Mouse (Mus musculus) hindlimb bud, embryonic 11.5 days (tissue): Measurements from ENCODE around the gene Col4a3.

Experiments
- DNase-seq: peaks from one replicate; pipeline ENCODE4 v3.0.0-alpha.2; 2012; ENCODE audit warnings: low read depth, low spot score; ENCODE audit errors: extremely low spot score

The Col4a3 gene

DNA sequence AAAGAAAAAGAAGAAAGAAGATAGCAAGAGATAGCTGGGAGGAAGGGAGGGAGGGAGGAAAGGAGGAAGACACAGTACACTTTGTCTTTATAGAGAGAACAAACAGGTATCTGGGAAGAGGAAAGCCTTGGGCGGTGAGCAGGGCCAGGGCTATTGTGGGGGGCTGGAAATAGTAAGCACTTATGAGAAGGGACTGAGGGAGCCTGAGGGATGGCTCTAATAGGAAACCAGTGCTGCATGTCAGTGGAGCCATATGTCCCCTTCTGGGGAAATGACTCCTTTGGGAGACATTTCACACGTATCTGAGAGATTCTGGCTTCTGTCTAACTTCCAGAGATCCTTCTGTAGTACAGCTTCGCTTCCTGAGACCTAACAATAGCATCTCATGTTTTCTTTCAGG, 69.7 kb downstream of the Col4a3 start:
- DNase-seq = no peak

DNA sequence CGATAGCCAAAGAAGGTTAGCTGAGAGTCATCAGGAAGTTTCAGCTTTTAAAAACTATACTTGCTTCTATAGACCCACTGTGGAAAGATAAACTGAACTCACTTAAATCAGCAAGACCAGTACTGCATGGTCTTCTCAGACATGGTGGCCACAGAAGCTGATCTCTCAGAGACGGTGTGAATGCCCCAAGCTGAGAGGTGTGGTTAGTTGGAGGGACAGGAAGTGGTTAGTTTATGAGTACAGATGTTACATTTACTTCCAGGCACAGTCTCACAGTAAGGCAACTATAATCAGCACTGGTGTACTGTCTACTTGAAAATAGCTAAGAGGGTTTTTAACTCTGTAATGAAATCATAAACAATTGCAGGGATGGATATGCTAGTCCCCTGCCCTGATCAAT, 75.5 kb downstream of the Col4a3 start:
- DNase-seq = no peak

DNA sequence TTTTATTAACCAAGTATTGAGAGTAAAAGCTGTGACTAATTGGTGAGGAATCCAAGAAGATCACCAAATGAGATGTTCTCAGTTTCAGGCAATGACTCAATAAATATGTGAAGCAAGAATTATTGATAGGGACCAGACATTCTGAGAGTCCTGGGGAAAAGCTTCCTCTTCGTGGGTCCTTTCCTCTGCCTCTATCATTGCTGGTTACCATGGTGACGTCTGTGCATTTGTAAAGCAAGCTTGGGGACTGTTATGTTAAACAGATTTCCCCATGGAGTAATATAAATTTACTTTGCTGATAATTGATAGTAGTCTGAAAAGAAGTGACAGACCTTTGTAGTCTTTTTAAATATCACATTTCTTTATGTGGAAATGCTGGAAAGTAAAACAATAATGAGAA, 76.8 kb downstream of the Col4a3 start:
- DNase-seq = no peak

DNA sequence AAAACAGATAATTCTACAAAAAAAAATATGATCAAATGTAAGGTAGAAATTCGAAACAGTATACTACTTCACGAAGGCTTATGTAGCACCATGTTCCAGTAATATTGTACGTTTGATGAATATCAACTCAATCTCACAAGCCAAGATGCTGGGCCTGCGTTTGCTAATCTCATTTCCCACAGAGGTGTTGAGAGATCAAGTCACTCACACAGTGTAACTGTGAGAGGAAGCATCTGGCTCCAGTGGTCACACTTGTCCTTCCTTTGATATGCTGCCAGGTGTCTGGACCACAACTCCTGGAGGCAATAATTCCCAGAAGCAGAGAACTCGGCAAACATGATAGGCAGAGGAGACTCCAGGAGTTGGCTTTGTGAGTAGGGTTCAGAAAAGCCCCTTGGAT, 99.6 kb downstream of the Col4a3 start:
- DNase-seq = no peak

DNA sequence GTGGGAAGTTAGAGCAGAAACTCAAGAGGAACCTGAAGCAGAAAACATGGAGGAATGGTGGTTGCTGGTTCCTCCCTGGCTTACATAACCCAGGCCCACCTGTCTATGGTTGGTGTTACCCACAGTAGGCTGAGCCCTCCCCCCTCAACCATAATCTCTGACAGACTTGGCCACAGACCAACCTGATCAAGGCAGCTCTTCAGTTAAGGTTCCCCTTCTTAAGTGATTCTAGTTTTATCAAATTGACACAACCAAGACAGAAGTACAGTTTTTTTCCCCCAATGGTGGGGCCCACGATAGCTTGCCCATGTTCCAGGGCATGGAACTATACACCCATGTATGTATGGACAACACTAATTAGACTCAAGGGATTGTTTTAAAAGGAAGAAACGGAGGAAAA, 100.1 kb downstream of the Col4a3 start:
- no peak for DNase-seq

DNA sequence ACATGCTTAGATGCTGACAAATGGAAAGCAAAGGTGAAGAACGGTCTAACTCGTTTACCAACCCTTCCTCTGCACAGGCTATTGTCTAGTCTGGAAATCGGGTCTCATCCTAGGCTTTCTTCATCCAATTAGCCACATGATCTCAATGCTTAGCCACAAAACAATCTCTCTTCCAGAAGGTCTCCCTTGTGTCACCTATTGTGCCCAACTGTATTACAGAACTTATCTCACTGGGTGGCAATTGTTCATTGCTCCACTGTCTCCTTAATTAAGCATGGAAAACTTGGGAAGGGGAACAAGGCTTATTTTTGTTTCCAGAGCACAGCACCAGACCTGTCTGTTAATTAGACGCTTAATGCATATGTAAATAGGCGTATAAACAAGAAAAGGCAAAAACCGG, 101.2 kb downstream of the Col4a3 start:
- no peak for DNase-seq

DNA sequence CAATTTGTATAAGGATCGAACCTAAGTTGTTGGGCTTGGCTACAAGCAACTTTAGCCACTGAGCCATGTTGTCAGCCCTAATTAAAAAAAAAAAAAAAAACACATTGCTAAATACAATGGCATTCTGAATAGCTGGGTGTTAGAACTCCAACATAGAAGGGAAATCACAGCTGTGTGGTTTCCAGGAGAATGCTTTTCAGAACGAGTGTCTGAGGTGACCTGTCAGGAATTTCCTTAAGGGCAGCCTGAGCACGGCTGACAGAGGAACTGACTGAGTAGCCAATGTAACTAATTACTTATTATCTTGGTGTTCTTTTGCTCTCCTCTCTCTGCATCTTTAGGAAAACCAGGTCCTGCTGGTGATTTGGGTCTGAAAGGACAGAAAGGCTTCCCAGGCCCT, 109.2 kb downstream of the Col4a3 start:
- no peak for DNase-seq

DNA sequence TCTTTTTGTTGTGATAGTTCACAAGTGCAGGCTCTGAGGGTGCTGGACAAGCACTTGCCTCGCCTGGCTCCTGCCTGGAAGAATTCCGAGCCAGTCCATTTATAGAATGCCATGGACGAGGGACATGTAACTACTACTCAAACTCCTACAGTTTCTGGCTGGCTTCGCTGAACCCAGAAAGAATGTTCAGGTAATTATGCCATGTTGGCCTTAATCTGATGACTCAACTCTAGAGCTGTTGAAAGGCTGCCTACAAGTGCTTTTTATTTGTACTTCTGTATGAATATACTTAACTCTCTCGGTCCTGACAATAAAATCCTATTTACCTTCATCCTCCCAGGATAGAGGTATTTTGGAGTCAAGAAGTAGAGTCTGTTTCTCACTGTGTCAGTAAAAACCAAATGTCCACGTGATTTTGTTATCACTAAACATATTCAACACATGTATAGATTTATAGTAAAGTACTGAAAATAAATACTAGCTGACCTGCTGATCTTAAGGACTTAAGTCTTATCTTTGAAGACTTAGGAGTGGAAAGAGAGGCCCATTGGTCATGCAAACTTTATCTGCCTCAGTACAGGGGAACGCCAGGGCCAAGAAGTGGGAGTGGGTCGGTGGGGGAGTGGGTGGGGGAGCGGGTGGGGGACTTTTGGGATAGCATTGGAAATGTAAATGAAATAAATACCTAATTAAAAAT, 131.2 kb downstream of the Col4a3 start:
- no peak for DNase-seq

DNA sequence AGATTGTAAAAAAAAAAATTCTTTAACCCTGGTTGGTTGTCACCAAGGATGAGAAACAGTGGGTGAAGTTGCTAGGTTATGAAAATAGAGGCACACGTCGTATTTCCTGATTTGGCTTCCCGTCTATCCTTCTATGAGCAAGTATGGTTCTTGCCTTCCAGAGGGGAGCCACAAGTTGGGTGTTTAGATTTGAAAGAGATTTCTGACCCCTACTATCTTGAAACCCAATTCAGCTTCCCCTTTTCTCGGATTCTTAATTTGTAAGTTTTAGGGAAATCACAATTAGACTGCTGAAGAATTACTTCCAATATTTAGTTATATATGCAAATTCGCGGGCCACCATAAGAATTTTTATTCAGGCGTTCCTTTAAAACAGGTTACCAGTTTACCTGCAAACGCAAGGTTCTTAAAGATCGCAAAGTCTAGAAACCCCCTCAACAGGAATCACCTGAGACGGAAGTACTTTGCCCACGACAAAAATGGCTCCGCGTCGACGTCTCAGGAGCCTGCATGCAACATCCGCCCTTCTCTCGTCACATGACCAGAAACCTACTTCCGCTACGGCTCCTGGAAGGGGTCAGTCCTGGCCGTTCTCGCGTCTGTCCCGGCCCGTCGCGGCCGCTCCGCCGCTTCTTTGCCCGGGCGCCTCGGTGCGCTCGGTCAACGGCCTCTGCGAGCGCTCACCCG, 137.8 kb downstream of the Col4a3 start, which contains the start of gene Mff:
Mff (plus strand) TSS at position 552 of the 687 bp plus-strand sequence.
- peak; percentile 82 for DNase-seq

DNA sequence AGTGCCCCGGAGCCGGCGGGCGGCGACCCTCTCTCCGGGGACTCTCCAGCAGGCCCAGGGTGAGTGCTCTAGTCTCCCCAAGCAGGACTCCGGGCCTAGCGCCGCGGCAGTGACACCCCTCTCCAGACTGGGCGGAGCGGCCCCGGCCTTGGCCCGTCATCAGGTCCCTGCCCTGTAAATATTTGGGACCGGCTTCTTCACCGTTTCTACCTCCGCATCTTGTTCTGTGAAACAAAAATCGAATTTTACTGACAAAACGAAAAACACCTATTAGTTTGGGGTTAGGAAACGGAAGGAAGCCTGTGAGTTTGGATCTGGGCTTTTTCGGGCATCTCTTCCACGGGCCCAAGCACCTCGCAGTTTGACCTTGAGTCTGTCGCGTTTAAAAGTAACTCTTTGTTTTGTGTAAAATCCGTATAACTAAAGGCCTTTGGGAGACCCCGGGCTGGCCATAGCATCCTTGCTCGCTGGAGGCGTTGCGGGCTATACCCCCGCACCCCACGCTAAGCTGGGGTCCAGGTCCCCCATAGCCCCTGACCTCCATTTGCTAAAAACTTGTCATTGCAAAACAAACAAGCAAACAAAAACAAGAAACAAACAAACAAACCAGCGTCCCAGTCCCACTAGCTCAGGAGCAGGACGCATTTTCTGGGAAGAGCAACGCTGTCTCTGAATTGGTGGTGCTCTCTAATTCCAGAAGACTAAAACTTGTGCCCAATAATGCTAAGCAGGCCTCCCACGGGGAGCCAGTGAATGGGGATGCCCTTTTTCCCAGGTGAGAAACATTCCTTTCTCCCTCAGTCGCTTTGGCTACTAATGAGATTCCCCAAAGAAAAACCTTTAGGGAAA, 138.5 kb downstream of the Col4a3 start:
- DNase-seq = no peak

DNA sequence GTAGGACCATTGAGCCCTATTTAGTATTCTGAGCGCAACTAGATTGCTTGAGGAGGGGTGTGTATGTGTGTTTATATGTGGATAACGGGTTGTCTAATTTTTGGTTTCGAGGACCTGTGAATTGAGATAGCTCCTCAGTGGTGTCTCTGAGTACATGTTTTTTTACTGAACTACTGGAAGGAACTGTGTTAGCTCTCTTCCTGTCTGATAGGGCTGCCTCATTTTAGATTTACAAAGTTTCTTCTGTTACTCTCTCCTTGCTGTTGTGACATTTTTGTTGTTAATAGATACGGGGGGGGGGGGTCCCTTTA, 139.1 kb downstream of the Col4a3 start:
- DNase-seq = no peak

DNA sequence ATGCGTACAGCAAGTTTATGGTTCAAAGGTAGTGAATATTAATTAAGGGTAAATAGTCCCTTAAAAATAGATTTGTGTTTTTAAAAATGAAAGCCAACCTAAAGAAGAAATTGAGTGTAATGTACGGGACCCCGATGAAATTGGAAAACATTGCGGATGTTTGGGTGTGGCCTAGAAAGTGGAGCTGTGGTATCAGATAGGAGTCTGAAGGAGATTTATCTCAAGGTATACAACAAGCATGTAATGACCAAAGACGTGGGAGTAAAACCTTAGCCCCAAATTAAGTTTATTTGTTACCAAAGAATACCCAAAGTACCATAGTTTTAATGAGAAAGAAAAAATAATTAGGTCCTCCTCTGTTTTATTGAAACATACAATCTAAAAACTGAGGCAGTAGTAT, 139.8 kb downstream of the Col4a3 start:
- no peak for DNase-seq

DNA sequence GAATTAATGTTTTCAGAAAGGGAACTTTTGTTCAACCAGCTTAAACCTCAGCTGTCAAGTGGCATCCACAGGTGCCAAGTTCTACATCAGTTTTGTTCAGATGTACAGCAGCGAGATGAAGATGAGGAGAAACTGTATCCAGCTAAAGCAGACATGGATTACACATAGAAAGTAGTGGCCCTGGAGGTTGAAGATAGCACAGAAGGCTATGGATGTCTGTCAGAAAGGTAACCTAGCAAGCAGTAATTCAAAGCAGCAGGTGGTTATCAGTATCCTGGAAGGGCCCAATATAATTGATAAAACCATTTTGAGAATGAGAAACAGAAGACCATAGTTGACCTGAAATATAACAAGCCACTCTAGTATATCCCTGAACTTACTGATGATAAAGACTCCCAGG, 146.6 kb downstream of the Col4a3 start:
- DNase-seq = no peak

DNA sequence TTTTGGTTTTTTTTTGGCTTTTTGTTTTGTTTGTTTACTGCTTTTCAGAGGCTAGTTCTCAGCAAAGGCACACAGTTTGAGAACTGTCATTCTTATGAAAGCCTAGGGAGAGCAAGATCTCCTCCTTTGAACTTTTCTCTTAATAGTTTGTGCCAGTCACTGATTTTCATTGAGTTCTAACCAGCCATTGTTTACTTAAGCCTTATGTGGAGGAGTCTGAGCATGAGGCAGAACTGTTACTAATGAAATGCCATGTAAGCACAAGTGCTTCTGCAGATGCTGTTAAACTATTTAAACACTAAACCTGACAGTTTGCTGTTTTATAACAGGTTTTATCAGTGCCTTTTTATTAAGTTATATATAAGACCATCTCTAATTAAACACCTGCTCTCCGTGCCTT, 151.3 kb downstream of the Col4a3 start:
- no peak for DNase-seq

DNA sequence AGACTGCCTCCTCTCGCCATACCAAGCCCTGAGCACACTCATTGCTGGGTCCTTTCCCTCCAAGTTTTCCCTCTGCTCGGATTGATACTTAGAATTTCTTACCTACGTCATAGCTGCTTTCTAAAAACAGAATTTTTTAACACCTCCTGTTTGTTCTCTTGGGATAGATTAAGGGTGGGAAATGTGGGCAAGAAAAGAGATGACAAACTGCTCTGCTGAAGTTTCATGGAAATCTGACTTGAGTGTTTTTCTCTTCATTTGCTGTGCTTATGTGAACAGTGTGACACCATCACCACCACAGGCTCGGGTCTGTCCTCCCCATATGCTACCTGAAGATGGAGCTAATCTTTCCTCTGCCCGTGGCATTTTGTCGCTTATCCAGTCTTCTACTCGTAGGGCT, 154.8 kb downstream of the Col4a3 start:
- no peak for DNase-seq

DNA sequence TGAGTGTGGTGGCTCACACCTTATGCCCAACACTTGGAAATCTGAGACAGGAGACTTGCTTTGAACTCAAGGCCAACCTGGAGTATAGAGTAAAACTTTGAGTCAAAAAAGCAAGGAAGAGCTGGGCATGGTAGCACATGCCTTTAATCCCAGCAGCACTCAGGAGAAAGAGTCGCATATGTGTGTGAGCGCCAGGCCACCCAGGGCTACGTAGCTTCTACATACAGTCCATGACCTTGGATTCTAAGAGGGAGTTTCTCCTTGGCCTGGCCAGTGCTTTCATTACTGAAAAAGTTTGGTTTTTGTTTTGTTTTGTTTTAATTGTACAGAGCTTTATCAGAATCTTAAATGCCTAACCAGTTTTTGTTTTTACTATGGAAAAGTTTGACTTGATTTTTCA, 157.2 kb downstream of the Col4a3 start:
- DNase-seq = no peak

DNA sequence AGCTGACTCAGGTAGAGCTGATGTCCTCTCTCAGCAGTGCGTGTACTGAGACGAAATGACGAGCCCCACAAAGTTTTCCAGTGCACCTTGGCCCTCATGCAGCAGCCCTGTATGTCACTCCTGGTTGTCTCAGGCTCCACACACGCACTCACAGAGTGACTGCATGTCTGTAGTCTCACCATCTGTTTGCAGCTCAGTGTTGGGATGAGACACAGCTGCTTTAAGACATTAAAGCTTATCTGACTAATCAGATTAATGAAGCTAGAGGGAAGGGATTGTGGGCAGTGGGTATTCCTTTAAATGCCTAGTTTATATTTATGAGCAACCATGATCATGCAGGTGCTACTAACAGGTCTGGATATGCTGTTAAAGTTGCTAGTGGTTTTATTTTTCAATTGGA, 159.7 kb downstream of the Col4a3 start:
- no peak for DNase-seq

DNA sequence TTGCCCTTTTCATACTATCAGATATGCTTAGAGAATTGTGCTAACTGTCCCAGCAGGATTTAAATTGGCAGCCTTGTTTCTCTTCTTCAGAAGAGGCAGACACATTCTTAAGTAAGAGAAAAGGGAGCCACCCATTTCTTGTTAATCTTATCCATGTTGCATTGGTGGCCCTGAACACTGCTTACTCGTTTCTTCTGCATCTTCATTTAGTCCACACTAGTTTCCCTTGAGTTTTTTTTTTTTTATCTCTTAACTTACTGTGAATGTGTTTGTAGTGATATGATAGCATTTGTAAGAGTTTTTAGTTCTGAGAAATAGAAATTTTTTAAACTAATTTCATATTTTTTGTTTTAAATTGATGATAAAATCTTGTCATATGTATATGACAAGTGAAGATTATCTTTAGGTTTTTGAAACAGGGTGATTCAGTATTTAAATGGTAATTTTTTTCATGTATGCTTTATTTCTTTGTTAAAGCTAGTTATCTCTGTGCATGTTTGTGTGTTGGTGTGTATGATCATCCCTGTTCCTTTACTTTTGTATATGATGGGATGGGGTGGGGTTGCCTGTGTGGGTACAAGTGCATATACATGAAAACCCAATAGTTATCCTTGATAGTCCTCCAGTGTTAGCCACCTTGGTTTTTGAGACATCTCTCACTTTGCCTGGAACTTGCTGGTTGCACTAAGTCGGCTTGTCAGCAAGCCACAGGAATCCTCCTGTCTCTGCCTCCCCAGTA, 161.2 kb downstream of the Col4a3 start:
- no peak for DNase-seq

DNA sequence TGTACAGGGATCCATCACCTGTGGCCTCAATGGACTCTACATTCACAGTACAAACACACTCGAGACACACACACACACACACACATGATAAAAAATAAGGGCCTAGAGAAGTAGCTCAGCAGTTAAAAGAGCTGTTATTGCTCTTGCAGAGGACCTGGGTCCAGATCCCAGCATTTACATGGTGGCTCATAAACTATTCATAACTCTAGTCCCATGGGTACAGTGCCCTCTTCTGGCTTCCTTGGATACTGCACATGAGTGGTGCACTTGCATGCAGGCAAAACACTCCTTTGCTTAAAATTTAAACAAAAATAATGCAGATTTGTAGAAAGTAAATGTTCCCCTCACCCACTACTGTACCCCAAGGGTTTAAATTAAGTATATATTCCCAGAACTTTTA, 172.8 kb downstream of the Col4a3 start:
- no peak for DNase-seq

DNA sequence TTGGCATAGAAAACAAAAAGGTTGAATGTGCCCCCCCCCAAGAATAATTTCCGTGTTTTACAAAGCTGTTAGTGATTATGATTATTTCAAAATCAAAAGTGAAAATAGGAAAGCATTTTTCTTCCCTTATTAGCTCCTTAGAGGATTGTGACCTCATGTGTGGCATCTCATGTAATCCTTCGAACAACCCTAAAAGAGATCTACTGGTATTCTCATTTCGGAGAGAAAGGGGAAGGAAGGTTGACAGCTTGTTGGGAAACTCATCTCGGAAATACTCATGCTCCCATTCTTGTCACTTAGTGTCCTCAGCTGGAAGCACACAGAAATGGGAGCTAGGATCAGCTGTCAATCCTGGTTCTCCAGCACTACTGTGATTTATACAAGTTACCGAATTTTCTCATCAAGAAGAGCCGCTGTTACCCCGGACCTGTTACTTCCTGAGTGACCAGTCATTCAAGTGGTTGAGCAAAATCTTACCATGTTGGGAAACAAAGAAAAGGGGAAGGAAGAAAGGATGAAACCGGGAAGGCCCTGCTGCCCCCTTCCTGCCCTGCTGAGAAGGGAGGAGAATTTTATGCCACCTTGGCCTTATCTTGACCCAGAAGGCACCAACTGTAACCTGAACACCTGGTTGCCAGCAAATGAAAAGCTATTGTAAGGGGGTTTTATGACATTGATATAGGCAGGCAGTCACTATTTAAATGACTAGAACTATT, 174.9 kb downstream of the Col4a3 start:
- no peak for DNase-seq

DNA sequence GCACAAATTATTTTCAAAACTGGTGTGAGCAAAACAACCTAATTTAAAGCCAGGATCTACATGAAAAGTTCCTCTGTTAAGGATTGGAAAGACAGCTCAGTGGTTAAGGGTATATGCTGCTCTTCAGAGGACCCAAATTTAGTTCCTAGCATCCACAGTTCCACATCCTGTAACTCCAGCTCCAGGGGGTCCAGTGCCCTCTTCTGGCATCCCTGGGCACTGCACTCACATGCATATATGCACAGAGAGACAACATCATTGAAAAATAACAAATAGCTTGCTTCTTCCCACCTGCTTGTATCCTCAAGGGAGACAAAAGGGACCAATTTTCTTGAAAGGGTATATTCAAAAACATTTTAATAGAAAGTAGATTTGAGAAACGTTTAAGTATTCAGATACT, 175.6 kb downstream of the Col4a3 start:
- no peak for DNase-seq
